Mouse (Mus musculus) central nervous system, embryonic 14 days (tissue): ENCODE results near the gene Gm13279. TPM values are rescaled to one million over a fixed set of nuclear protein-coding genes. Genes with fewer than 3 reads are reported as not detected.

Experiments used
- polyA plus RNA-seq: library from polyadenylated mRNA; depleted of rRNA; stranded (reverse); fragments of >200 nt; gene quantifications from 2 replicates; pipeline ENCODE4 v1.2.3, GENCODE M21; 2012; rRNA removed

Gm13279 gene
- polyA plus RNA-seq, result not detected in 2 replicates

DNA sequence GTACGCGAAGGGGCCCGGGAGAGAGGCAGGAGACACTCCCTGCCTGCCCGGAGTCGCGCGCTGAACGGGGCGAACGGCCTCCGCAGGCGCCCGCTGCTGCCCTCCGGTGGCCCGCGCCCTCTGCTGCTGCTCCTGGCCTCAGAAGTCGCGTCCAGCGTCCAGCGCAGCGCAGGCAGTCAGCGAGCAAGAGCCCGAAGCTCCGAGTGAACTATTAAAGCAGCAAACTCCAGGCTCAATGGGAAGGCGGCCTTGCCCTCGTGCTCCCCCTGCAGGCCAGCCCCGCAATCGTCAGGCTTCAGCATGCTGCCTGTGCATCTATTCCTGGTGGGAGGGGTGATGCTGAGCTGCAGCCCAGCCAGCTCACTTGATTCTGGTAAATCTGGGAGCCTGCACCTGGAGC, at the start of gene Gm13279:
TSS of gene Gm13279 (plus strand) at position 301 of the 400 bp plus-strand sequence.

DNA sequence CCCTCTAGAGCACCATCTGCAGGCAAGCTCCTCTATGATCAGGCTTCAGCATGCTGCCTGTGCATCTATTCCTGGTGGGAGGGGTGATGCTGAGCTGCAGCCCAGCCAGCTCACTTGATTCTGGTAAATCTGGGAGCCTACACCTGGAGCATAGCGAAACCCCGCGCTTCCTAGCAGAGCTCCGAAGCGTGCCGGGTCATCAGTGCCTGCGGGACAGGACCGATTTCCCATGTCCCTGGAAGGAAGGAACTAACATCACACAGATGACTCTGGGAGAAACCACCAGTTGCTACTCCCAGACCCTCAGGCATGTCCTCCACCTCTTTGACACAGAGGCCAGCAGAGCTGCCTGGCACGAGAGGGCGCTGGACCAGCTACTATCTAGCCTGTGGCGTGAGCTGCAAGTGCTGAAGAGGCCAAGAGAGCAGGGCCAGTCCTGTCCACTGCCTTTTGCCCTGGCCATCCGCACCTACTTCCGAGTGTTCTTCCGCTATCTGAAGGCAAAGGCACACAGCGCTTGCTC, 42.3 kb upstream of the Gm13279 start, which contains the start of gene Gm13271:
TSS of gene Gm13271 (plus strand) at position 51 of the 523 bp plus-strand sequence.

DNA sequence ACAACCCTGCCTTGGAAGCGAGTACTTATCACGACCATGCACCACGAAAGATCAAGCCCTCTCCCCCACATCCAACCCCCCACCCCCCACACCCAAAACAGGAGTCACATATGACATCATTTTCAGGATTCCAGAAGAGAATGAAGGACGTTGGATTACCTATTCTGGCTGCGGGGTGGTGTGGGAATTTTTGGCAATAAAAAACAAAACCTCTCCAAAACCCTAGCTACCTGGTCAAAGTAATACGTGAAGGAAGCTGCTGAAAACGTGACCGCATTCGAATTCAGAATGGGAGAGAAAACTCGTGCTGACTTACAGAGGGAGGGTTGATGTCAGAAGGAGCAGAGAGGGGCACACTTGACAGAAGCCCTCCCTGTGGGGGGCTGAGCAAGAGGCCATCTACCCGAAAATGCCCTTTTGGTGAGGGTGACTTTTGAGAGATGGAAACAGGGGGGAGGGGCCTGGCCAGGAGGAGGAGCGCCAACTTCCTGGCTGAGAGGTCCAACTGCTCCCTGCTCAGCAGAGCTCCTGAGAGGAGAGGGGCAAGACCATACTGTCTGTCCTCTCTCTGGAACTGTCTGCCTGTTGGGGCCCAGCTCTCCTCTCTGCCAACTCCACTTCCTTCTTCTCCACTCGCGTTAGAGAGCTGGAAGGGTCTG, 37.5 kb upstream of the Gm13279 start, which contains the start of gene Gm13283:
TSS of gene Gm13283 (plus strand) at position 510 of the 659 bp plus-strand sequence.

DNA sequence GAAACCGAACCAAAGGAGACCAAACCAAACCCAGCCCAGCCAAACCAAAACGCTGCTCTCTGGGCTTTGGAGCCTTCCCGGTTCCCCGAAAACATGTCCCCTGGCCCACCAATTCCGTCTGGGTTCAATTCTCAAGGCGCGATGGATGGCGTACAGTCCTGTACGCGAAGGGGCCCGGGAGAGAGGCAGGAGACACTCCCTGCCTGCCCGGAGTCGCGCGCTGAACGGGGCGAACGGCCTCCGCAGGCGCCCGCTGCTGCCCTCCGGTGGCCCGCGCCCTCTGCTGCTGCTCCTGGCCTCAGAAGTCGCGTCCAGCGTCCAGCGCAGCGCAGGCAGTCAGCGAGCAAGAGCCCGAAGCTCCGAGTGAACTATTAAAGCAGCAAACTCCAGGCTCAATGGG, 23.7 kb upstream of the Gm13279 start, which contains the start of gene Gm13290:
TSS of gene Gm13290 (plus strand) at position 301 of the 400 bp plus-strand sequence.

DNA sequence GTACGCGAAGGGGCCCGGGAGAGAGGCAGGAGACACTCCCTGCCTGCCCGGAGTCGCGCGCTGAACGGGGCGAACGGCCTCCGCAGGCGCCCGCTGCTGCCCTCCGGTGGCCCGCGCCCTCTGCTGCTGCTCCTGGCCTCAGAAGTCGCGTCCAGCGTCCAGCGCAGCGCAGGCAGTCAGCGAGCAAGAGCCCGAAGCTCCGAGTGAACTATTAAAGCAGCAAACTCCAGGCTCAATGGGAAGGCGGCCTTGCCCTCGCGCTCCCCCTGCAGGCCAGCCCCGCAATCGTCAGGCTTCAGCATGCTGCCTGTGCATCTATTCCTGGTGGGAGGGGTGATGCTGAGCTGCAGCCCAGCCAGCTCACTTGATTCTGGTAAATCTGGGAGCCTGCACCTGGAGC, 20.6 kb upstream of the Gm13279 start, which contains the start of gene Gm13289:
TSS of gene Gm13289 (plus strand) at position 301 of the 400 bp plus-strand sequence.

DNA sequence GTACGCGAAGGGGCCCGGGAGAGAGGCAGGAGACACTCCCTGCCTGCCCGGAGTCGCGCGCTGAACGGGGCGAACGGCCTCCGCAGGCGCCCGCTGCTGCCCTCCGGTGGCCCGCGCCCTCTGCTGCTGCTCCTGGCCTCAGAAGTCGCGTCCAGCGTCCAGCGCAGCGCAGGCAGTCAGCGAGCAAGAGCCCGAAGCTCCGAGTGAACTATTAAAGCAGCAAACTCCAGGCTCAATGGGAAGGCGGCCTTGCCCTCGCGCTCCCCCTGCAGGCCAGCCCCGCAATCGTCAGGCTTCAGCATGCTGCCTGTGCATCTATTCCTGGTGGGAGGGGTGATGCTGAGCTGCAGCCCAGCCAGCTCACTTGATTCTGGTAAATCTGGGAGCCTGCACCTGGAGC, 17.6 kb upstream of the Gm13279 start, which contains the start of gene Gm13272:
TSS of gene Gm13272 (plus strand) at position 301 of the 400 bp plus-strand sequence.

DNA sequence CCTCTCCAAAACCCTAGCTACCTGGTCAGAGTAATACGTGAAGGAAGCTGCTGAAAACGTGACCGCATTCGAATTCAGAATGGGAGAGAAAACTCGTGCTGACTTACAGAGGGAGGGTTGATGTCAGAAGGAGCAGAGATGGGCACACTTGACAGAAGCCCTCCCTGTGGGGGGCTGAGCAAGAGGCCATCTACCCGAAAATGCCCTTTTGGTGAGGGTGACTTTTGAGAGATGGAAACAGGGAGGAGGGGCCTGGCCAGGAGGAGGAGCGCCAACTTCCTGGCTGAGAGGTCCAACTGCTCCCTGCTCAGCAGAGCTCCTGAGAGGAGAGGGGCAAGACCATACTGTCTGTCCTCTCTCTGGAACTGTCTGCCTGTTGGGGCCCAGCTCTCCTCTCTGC, 15.4 kb upstream of the Gm13279 start, which contains the start of gene Ifnz:
TSS of gene Ifnz (plus strand) at position 301 of the 400 bp plus-strand sequence.

DNA sequence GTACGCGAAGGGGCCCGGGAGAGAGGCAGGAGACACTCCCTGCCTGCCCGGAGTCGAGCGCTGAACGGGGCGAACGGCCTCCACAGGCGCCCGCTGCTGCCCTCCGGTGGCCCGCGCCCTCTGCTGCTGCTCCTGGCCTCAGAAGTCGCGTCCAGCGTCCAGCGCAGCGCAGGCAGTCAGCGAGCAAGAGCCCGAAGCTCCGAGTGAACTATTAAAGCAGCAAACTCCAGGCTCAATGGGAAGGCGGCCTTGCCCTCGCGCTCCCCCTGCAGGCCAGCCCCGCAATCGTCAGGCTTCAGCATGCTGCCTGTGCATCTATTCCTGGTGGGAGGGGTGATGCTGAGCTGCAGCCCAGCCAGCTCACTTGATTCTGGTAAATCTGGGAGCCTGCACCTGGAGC, 11.8 kb upstream of the Gm13279 start, which contains the start of gene Gm13276:
TSS of gene Gm13276 (plus strand) at position 301 of the 400 bp plus-strand sequence.

DNA sequence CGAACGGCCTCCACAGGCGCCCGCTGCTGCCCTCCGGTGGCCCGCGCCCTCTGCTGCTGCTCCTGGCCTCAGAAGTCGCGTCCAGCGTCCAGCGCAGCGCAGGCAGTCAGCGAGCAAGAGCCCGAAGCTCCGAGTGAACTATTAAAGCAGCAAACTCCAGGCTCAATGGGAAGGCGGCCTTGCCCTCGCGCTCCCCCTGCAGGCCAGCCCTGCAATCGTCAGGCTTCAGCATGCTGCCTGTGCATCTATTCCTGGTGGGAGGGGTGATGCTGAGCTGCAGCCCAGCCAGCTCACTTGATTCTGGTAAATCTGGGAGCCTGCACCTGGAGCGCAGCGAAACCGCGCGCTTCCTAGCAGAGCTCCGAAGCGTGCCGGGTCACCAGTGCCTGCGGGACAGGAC, 8.8 kb upstream of the Gm13279 start, which contains the start of gene Gm13277:
TSS of gene Gm13277 (plus strand) at position 231 of the 400 bp plus-strand sequence.

DNA sequence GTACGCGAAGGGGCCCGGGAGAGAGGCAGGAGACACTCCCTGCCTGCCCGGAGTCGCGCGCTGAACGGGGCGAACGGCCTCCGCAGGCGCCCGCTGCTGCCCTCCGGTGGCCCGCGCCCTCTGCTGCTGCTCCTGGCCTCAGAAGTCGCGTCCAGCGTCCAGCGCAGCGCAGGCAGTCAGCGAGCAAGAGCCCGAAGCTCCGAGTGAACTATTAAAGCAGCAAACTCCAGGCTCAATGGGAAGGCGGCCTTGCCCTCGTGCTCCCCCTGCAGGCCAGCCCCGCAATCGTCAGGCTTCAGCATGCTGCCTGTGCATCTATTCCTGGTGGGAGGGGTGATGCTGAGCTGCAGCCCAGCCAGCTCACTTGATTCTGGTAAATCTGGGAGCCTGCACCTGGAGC, 5.9 kb upstream of the Gm13279 start, which contains the start of gene Gm13278:
TSS of gene Gm13278 (plus strand) at position 301 of the 400 bp plus-strand sequence.

DNA sequence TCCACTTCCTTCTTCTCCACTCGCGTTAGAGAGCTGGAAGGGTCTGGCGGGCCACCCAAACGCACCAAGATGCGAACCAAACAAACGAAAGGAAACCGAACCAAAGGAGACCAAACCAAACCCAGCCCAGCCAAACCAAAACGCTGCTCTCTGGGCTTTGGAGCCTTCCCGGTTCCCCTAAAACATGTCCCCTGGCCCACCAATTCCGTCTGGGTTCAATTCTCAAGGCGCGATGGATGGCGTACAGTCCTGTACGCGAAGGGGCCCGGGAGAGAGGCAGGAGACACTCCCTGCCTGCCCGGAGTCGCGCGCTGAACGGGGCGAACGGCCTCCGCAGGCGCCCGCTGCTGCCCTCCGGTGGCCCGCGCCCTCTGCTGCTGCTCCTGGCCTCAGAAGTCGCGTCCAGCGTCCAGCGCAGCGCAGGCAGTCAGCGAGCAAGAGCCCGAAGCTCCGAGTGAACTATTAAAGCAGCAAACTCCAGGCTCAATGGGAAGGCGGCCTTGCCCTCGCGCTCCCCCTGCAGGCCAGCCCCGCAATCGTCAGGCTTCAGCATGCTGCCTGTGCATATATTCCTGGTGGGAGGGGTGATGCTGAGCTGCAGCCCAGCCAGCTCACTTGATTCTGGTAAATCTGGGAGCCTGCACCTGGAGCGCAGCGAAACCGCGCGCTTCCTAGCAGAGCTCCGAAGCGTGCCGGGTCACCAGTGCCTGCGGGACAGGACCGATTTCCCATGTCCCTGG, 3.1 kb upstream of the Gm13279 start, which contains the start of gene Gm13275:
TSS of gene Gm13275 (plus strand) at position 552 of the 740 bp plus-strand sequence.

DNA sequence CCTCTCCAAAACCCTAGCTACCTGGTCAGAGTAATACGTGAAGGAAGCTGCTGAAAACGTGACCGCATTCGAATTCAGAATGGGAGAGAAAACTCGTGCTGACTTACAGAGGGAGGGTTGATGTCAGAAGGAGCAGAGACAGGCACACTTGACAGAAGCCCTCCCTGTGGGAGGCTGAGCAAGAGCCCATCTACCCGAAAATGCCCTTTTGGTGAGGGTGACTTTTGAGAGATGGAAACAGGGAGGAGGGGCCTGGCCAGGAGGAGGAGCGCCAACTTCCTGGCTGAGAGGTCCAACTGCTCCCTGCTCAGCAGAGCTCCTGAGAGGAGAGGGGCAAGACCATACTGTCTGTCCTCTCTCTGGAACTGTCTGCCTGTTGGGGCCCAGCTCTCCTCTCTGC, 2.2 kb downstream of the Gm13279 start, which contains the start of gene Gm13285:
TSS of gene Gm13285 (plus strand) at position 301 of the 400 bp plus-strand sequence.

DNA sequence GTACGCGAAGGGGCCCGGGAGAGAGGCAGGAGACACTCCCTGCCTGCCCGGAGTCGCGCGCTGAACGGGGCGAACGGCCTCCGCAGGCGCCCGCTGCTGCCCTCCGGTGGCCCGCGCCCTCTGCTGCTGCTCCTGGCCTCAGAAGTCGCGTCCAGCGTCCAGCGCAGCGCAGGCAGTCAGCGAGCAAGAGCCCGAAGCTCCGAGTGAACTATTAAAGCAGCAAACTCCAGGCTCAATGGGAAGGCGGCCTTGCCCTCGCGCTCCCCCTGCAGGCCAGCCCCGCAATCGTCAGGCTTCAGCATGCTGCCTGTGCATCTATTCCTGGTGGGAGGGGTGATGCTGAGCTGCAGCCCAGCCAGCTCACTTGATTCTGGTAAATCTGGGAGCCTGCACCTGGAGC, 5.8 kb downstream of the Gm13279 start, which contains the start of gene Gm13287:
TSS of gene Gm13287 (plus strand) at position 301 of the 400 bp plus-strand sequence.

DNA sequence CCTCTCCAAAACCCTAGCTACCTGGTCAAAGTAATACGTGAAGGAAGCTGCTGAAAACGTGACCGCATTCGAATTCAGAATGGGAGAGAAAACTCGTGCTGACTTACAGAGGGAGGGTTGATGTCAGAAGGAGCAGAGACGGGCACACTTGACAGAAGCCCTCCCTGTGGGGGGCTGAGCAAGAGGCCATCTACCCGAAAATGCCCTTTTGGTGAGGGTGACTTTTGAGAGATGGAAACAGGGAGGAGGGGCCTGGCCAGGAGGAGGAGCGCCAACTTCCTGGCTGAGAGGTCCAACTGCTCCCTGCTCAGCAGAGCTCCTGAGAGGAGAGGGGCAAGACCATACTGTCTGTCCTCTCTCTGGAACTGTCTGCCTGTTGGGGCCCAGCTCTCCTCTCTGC, 8.0 kb downstream of the Gm13279 start, which contains the start of gene Gm13288:
TSS of gene Gm13288 (plus strand) at position 301 of the 400 bp plus-strand sequence.

DNA sequence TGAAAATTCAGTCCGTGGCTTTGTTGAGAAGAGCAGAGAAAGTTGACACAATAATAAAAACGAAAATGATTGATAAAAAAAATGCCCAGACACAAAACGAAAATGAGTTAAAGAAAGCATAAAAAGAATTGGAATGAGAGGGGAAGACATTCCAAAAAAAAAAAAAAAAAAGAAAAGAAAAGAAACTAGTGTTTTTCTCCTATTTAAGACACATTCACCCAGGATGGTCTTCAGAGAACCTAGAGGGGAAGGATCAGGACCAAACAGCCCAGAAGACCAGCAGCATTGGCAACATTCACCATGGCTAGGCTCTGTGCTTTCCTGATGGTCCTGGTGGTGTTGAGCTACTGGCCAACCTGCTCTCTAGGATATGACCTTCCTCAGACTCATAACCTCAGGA, 18.7 kb downstream of the Gm13279 start, which contains the start of gene Ifna7:
TSS of gene Ifna7 (plus strand) at position 301 of the 400 bp plus-strand sequence.

DNA sequence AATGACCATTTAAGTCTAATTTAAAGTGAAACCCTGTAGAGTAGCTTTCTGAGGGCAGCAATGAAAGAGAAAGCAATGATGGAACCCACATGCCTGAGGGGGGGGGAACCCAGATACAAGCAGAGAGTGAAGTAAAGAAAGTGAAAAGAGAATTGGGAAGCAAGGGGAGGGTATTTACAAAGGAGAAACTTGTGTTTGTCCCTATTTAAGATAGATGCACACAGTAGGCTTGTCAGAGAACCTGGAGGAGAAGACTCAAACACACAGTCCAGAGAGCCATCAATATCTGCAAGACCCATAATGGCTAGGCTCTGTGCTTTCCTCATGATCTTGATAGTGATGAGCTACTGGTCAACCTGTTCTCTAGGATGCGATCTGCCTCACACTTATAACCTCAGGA, 22.5 kb downstream of the Gm13279 start, which contains the start of gene Ifna11:
TSS of gene Ifna11 (plus strand) at position 301 of the 400 bp plus-strand sequence.

DNA sequence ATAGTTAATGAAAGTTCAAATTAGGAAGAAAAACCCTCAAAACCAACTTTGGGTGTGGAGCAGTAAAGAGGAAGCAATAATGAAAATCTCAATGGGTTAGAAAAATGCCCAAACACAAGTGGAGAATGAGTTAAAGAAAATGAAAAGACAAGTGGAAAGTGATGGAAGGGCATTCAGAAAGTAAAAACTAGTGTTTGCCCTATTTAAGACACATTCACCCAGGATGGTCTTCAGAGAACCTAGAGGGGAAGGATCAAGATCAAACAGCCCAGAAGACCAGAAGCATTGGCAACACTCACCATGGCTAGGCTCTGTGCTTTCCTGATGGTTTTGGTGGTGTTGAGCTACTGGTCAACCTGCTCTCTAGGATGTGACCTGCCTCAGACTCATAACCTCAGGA, 29.9 kb downstream of the Gm13279 start, which contains the start of gene Ifna6:
TSS of gene Ifna6 (plus strand) at position 301 of the 400 bp plus-strand sequence.

DNA sequence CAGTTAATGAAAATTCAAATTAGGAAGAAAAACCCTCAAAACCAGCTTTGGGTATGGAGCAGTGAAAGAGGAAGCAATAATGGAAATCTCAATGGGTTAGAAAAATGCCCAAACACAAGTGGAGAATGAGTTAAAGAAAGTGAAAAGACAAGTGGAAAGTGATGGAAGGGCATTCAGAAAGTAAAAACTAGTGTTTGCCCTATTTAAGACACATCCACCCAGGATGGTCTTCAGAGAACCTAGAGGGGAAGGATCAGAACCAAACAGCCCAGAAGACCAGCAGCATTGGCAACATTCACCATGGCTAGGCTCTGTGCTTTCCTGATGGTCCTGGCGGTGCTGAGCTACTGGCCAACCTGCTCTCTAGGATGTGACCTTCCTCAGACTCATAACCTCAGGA, 38.0 kb downstream of the Gm13279 start, which contains the start of gene Ifna5:
TSS of gene Ifna5 (plus strand) at position 301 of the 400 bp plus-strand sequence.

DNA sequence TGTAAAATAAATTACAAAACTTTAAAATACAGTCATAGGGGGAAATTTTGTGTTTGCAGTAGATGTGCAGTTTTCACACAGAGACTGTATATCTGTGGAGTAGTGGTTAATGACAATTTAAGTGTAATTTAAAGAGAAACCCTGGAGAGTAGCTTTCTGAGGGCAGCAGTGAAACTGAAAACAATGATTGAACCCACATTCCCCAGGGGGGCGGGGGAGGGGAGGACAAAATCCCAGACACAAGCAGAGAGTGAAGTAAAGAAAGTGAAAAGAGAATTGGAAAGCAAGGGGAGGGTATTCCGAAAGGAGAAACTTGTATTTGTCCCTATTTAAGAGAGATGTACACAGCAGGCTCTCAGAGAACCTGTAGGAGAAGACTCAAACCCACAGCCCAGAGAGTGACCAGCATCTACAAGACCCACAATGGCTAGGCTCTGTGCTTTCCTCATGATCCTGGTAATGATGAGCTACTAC, 44.3 kb downstream of the Gm13279 start, which contains the start of gene Ifna4:
TSS of gene Ifna4 (plus strand) at position 424 of the 474 bp plus-strand sequence.

